ENCODE assay signal across 8 mouse cellular contexts in genomic region chr5:5663057-5663456, GRCm38 (mm10). TPM values are rescaled to one million over a fixed set of nuclear protein-coding genes. Genes with fewer than 3 reads are reported as not detected.
DNase-seq lines count a peak whose midpoint lies in the region; ATAC-seq and TF ChIP-seq lines count a peak whose summit lies in the region.

No protein-coding gene starts in this region.

- no peaks in the 10 kb centered on the region for H3K9me3 ChIP-seq in lung, embryonic 14.5 days (ENCODE audit: low read depth, low read length)
- no peaks in the 10 kb centered on the region for H3K9me3 ChIP-seq in limb, embryonic 15.5 days
- H3K9me3 ChIP-seq in stomach, embryonic 15.5 days: no peaks in the 10 kb centered on the region

- ATAC-seq in lung, embryonic 14.5 days (ENCODE audit: insufficient read depth): no peak
- no peak for ATAC-seq in limb, embryonic 15.5 days (ENCODE audit: insufficient number of reproducible peaks, low FRiP score, low TSS enrichment, low read depth)
- no peak for ATAC-seq in stomach, embryonic 15.5 days (ENCODE audit: insufficient read depth, low FRiP score, low read depth)

- H3K27ac ChIP-seq in lung, embryonic 14.5 days (ENCODE audit: low read depth): no peak overlapping the region
- no peak overlapping the region for H3K27ac ChIP-seq in limb, embryonic 15.5 days
- H3K27ac ChIP-seq in stomach, embryonic 15.5 days: no peak overlapping the region

- H3K4me3 ChIP-seq in lung, embryonic 14.5 days (ENCODE audit: low read depth, low read length): peak overlapping the region; percentile 67; the same call in 1 of the 2 replicates
- peak overlapping the region; percentile 72 for H3K4me3 ChIP-seq in limb, embryonic 15.5 days
- H3K4me3 ChIP-seq in stomach, embryonic 15.5 days (replicated peaks): peak overlapping the region; percentile 59

- H3K4me1 ChIP-seq in lung, embryonic 14.5 days (ENCODE audit: insufficient read depth): no peaks in the 10 kb centered on the region
- H3K4me1 ChIP-seq in limb, embryonic 15.5 days: no peaks in the 10 kb centered on the region; the same call in 1 of the 2 replicates
- 0 out of 2 replicates have a peak, but pooled peaks cover 3% of the 10 kb centered on the region for H3K4me1 ChIP-seq in stomach, embryonic 15.5 days

- H3K36me3 ChIP-seq in lung, embryonic 14.5 days (ENCODE audit: insufficient read depth): no peaks in the 10 kb centered on the region
- H3K36me3 ChIP-seq in limb, embryonic 15.5 days: no peaks in the 10 kb centered on the region
- H3K36me3 ChIP-seq in stomach, embryonic 15.5 days: no peaks in the 10 kb centered on the region

- no peak overlapping the region for H3K9ac ChIP-seq in lung, embryonic 14.5 days
- no peak overlapping the region for H3K9ac ChIP-seq in limb, embryonic 15.5 days
- no peak overlapping the region for H3K9ac ChIP-seq in stomach, embryonic 15.5 days

- DNase-seq in adrenal gland, postnatal 10 days: peak; percentile 15
- no peak for DNase-seq in adrenal gland, adult 8-10 months
- peak; percentile 14 for DNase-seq in lung, embryonic 14.5 days
- DNase-seq in lung, postnatal 10 days: no peak
- DNase-seq in gastrocnemius, postnatal 10 days: no peak
- no peak for DNase-seq in thymus, postnatal 4 days

- TF ChIP-seq CTCF in lung, embryonic 14.5 days (IDR thresholded peaks at IDR 0.05; ENCODE audit: low read depth): no peak

- H3K4me2 ChIP-seq in lung, embryonic 14.5 days: peak overlapping the region; percentile 99
- peak overlapping the region; percentile 97 for H3K4me2 ChIP-seq in limb, embryonic 15.5 days
- H3K4me2 ChIP-seq in stomach, embryonic 15.5 days: peak overlapping the region; percentile 99

- 40% methylated on average over 6 of the region's 6 CpGs for WGBS in lung, embryonic 14.5 days
- WGBS in limb, embryonic 15.5 days: 41% methylated on average over 6 of the region's 6 CpGs
- 41% methylated on average over 6 of the region's 6 CpGs for WGBS in stomach, embryonic 15.5 days

- no peaks in the 10 kb centered on the region for H3K27me3 ChIP-seq in lung, embryonic 14.5 days (ENCODE audit: insufficient read depth, low read length)
- H3K27me3 ChIP-seq in limb, embryonic 15.5 days: 0 out of 2 replicates have a peak, but pooled peaks cover 2% of the 10 kb centered on the region
- H3K27me3 ChIP-seq in stomach, embryonic 15.5 days (replicated peaks): no peaks in the 10 kb centered on the region

RNA-seq across cellular contexts. Expression of gene Cfap69, which starts 1.0 kb away (rescaled TPM):
- 1 to 10 TPM; 2.6 to 5.0 TPM for total RNA-seq in adrenal gland, postnatal 10 days (2021)
- 10 to 100 TPM in 2 of 4 experiments, 1 to 10 TPM in 2; 6.1 to 22.5 (median 12.7) TPM for total RNA-seq in adrenal gland, adult 8-10 months (2022)
- polyA plus RNA-seq in lung, embryonic 14.5 days (2014; fragmentation: Nextera tagmentation; extraction: Ambion mirVana): 3.1 and 4.3 TPM in 2 replicates
- polyA plus RNA-seq in limb, embryonic 15.5 days (2015; fragmentation: Nextera tagmentation; extraction: Ambion mirVana): 1.9 and 2.1 TPM in 2 replicates
- polyA plus RNA-seq in stomach, embryonic 15.5 days (2015; fragmentation: Nextera tagmentation; extraction: Ambion mirVana): 3.1 and 3.4 TPM in 2 replicates
- under 1 TPM; 0.43 to 0.61 TPM for total RNA-seq in gastrocnemius, postnatal 10 days (2021)

RNA-seq across cellular contexts. Expression of gene Steap2, which starts 31.3 kb away (rescaled TPM):
- 10 to 100 TPM; 23.8 to 24.2 TPM for total RNA-seq in adrenal gland, postnatal 10 days (2021)
- total RNA-seq in adrenal gland, adult 8-10 months (2022): 10 to 100 TPM; 41.9 to 82.0 (median 64.8) TPM
- polyA plus RNA-seq in lung, embryonic 14.5 days (2014; fragmentation: Nextera tagmentation; extraction: Ambion mirVana): 5.4 TPM in 2 replicates
- polyA plus RNA-seq in limb, embryonic 15.5 days (2015; fragmentation: Nextera tagmentation; extraction: Ambion mirVana): 4.2 and 4.6 TPM in 2 replicates
- 8.1 and 8.3 TPM in 2 replicates for polyA plus RNA-seq in stomach, embryonic 15.5 days (2015; fragmentation: Nextera tagmentation; extraction: Ambion mirVana)
- 1 to 10 TPM; 1.7 TPM for total RNA-seq in gastrocnemius, postnatal 10 days (2021)

Comparison
In these comparisons a context has a peak if more than half of its experiments do, and no peak if none do; other contexts are left out.
1. DNase-seq: peak in adrenal gland, postnatal 10 days (single experiment) and lung, embryonic 14.5 days (single experiment); none in adrenal gland, adult 8-10 months (single experiment), lung, postnatal 10 days (single experiment), gastrocnemius, postnatal 10 days (single experiment) and thymus, postnatal 4 days (single experiment).
2. RNA of gene Steap2, which starts 31.3 kb away (total RNA-seq): 41.9 to 82.0 TPM in adrenal gland, adult 8-10 months and 23.8 to 24.2 TPM in adrenal gland, postnatal 10 days; 1.7 TPM in gastrocnemius, postnatal 10 days; every median in the first group is over 4 times any median in the second.
3. Peak in every context shown above with its lines, with median percentiles within 50 percentile points of each other: H3K4me2 ChIP-seq and H3K4me3 ChIP-seq.